8 mouse cellular contexts compared by ENCODE assay signal in genomic region chr3:87157767-87158291, GRCm38 (mm10). TPM values are rescaled to one million over a fixed set of nuclear protein-coding genes. Genes with fewer than 3 reads are reported as not detected.
DNase-seq lines count a peak whose midpoint lies in the region; ATAC-seq and TF ChIP-seq lines count a peak whose summit lies in the region.

No protein-coding gene starts in this region.

- H3K27ac ChIP-seq in heart, adult 2 months: peak overlapping the region; percentile 75
- H3K27ac ChIP-seq in forebrain, embryonic 15.5 days (replicated peaks): peak overlapping the region; percentile 44
- H3K27ac ChIP-seq in intestine, embryonic 16.5 days (ENCODE audit: low read length): peak overlapping the region; percentile 89

- no peak for TF ChIP-seq EP300 in heart, adult 2 months (IDR thresholded peaks at IDR 0.05; ENCODE audit: insufficient read depth, low read depth, low read length)

- TF ChIP-seq POLR2A in heart, adult 2 months (IDR thresholded peaks at IDR 0.05; ENCODE audit: insufficient read depth, low read depth, low read length): no peak

- WGBS in heart, adult 2 months: 31% methylated on average over 12 of the region's 12 CpGs
- WGBS in forebrain, embryonic 15.5 days: 10% methylated on average over 12 of the region's 12 CpGs
- WGBS in intestine, embryonic 16.5 days: 22% methylated on average over 12 of the region's 12 CpGs

- peaks cover 2% of the 10 kb centered on the region; the same call in 1 of the 2 replicates for H3K36me3 ChIP-seq in heart, adult 2 months (ENCODE audit: control insufficient read depth, insufficient read depth, low read length)
- no peaks in the 10 kb centered on the region for H3K36me3 ChIP-seq in forebrain, embryonic 15.5 days
- H3K36me3 ChIP-seq in intestine, embryonic 16.5 days (ENCODE audit: control insufficient read depth, insufficient read depth, low read length): no peaks in the 10 kb centered on the region

- intact Hi-C loops in heart, adult 2 months (cut with DNase I): loop anchor here (2.0 kb wide), 1 partner anchor 17 kb away; the partner anchor contains the start of gene Kirrel
- intact Hi-C loops in heart, postnatal 14 days (cut with DNase I): no loop called here

- peak; percentile 66 to 70 for DNase-seq in heart, adult 2 months
- no peak for DNase-seq in heart, postnatal 14 days
- DNase-seq in lung, postnatal 25 days (ENCODE audit: low spot score): peak; percentile 25
- DNase-seq in testis, postnatal 14 days (ENCODE audit: low spot score): peak; percentile 58
- no peak for DNase-seq in spleen, postnatal 4 days (ENCODE audit: low spot score in 2 of 2)
- no peak for DNase-seq in thymus, postnatal 0 days (ENCODE audit: low spot score)

- H3K4me2 ChIP-seq in forebrain, embryonic 15.5 days (replicated peaks): peak overlapping the region; percentile 13; the same call in 1 of the 2 replicates
- peak overlapping the region; percentile 14; the same call in 1 of the 2 replicates for H3K4me2 ChIP-seq in intestine, embryonic 16.5 days (ENCODE audit: low read depth, low read length)

- H3K4me1 ChIP-seq in heart, adult 2 months (ENCODE audit: control insufficient read depth, insufficient read depth, low read length): peaks cover 7% of the 10 kb centered on the region
- peaks cover 64% of the 10 kb centered on the region for H3K4me1 ChIP-seq in forebrain, embryonic 15.5 days
- H3K4me1 ChIP-seq in intestine, embryonic 16.5 days (ENCODE audit: control insufficient read depth, insufficient read depth, low read length): peaks cover 32% of the 10 kb centered on the region

- no peaks in the 10 kb centered on the region for H3K27me3 ChIP-seq in heart, adult 2 months (ENCODE audit: control insufficient read depth, insufficient read depth, low read length)
- H3K27me3 ChIP-seq in forebrain, embryonic 15.5 days: no peaks in the 10 kb centered on the region
- H3K27me3 ChIP-seq in intestine, embryonic 16.5 days (replicated peaks; ENCODE audit: control insufficient read depth, insufficient read depth, low read length): no peaks in the 10 kb centered on the region

- ATAC-seq in forebrain, embryonic 15.5 days (replicated peaks): no peak
- no peak for ATAC-seq in intestine, embryonic 16.5 days

- H3K9ac ChIP-seq in heart, adult 2 months (ENCODE audit: low read depth, low read length): no peak overlapping the region
- no peak overlapping the region for H3K9ac ChIP-seq in forebrain, embryonic 15.5 days (replicated peaks)
- H3K9ac ChIP-seq in intestine, embryonic 16.5 days (ENCODE audit: low read depth, low read length): peak overlapping the region; percentile 49

- H3K79me2 ChIP-seq in heart, adult 2 months (replicated peaks; ENCODE audit: control insufficient read depth, insufficient read depth, low read length): no peaks in the 10 kb centered on the region

- no peak overlapping the region for H3K4me3 ChIP-seq in heart, adult 2 months
- no peak overlapping the region for H3K4me3 ChIP-seq in forebrain, embryonic 15.5 days
- H3K4me3 ChIP-seq in intestine, embryonic 16.5 days (ENCODE audit: low read length): no peak overlapping the region

- H3K9me3 ChIP-seq in forebrain, embryonic 15.5 days: no peaks in the 10 kb centered on the region
- no peaks in the 10 kb centered on the region for H3K9me3 ChIP-seq in intestine, embryonic 16.5 days (ENCODE audit: control insufficient read depth, low read length)

- TF ChIP-seq CTCF in heart, adult 2 months (IDR thresholded peaks at IDR 0.05): no peak

RNA-seq across cellular contexts. Expression of gene Kirrel, which starts 16.7 kb away (rescaled TPM):
- 1 to 10 TPM; 6.2 to 7.5 TPM for total RNA-seq in heart, adult 2 months (2021)
- polyA plus RNA-seq in heart, adult 2 months (2012; rRNA removed): 6.0 and 9.1 TPM in 2 replicates
- 1 to 10 TPM; 8.8 to 9.9 TPM for total RNA-seq in heart, postnatal 14 days (2021)
- polyA plus RNA-seq in forebrain, embryonic 15.5 days (2015; fragmentation: Nextera tagmentation; extraction: Ambion mirVana): 5.0 and 5.7 TPM in 2 replicates
- polyA plus RNA-seq in intestine, embryonic 16.5 days (2015; fragmentation: Nextera tagmentation; extraction: Ambion mirVana): 7.3 and 8.3 TPM in 2 replicates
- 1.2 and 1.3 TPM in 2 replicates for polyA plus RNA-seq in thymus, postnatal 0 days (2015; fragmentation: Nextera tagmentation; extraction: Ambion mirVana)

Comparison
In these comparisons a context has a peak if more than half of its experiments do, and no peak if none do; other contexts are left out.
1. DNase-seq: peak in heart, adult 2 months (2 of 2), lung, postnatal 25 days (single experiment) and testis, postnatal 14 days (single experiment); none in heart, postnatal 14 days (0 of 2), spleen, postnatal 4 days (0 of 2) and thymus, postnatal 0 days (single experiment).
2. Peak in every context shown above with its lines, with median percentiles within 50 percentile points of each other: H3K27ac ChIP-seq.